Mouse (Mus musculus) left cerebral cortex, adult 8-10 months (tissue): ENCODE measurements around the gene Dab1. TPM values are rescaled to one million over a fixed set of nuclear protein-coding genes. Genes with fewer than 3 reads are reported as not detected.

Experiments
- DNase-seq, 2 experiments: peaks; one replicate each; pipeline ENCODE4 v3.0.0; 2022; ENCODE audit warnings: low spot score in 2 of 2
- total RNA-seq, 4 experiments: library from RNA; stranded (reverse); gene quantifications; 2 replicates each; pipeline ENCODE4 v1.2.4; 2022

Gene Dab1
- total RNA-seq, 4 experiments from 2014 or later: 98.4 to 114 (median 107) TPM

- DNase-seq: no peak
Observed at GRCm38 (mm10) chr4:104220099-104220498, 600.9 kb downstream of the Dab1 start.

- DNase-seq: no peak
Observed at GRCm38 (mm10) chr4:104229296-104229695, 610.1 kb downstream of the Dab1 start.

GRCm38 (mm10) chr4:104246506-104246905 is 627.3 kb downstream of the Dab1 start:
- DNase-seq: no peak

GRCm38 (mm10) chr4:104249462-104249861 is 630.3 kb downstream of the Dab1 start:
- DNase-seq: no peak

- DNase-seq: no peak
Observed at GRCm38 (mm10) chr4:104257776-104258175, 638.6 kb downstream of the Dab1 start.

GRCm38 (mm10) chr4:104269422-104270172 is 650.4 kb downstream of the Dab1 start:
- peak in 1 of 2 experiments; percentile 22 for DNase-seq

GRCm38 (mm10) chr4:104270173-104270557 is 651.0 kb downstream of the Dab1 start:
- no peak for DNase-seq

GRCm38 (mm10) chr4:104275260-104275659 is 656.1 kb downstream of the Dab1 start:
- DNase-seq: peak in 1 of 2 experiments; percentile 53

GRCm38 (mm10) chr4:104276916-104277315 is 657.8 kb downstream of the Dab1 start:
- DNase-seq: no peak

GRCm38 (mm10) chr4:104281518-104281917 is 662.4 kb downstream of the Dab1 start:
- DNase-seq: no peak

- no peak for DNase-seq
Observed at GRCm38 (mm10) chr4:104283906-104284305, 664.7 kb downstream of the Dab1 start.

GRCm38 (mm10) chr4:104288401-104288800 is 669.2 kb downstream of the Dab1 start:
- DNase-seq: no peak

- DNase-seq: no peak
Observed at GRCm38 (mm10) chr4:104301764-104302163, 682.6 kb downstream of the Dab1 start.

GRCm38 (mm10) chr4:104302996-104303652 is 684.0 kb downstream of the Dab1 start:
- DNase-seq: no peak

- no peak for DNase-seq
Observed at GRCm38 (mm10) chr4:104307781-104308180, 688.6 kb downstream of the Dab1 start.

- DNase-seq: no peak
Observed at GRCm38 (mm10) chr4:104326221-104326620, 707.1 kb downstream of the Dab1 start.

- no peak for DNase-seq
Observed at GRCm38 (mm10) chr4:104331896-104332295, 712.7 kb downstream of the Dab1 start.

GRCm38 (mm10) chr4:104332399-104332798 is 713.2 kb downstream of the Dab1 start:
- DNase-seq: no peak

GRCm38 (mm10) chr4:104337279-104337678 is 718.1 kb downstream of the Dab1 start:
- DNase-seq: no peak

- peak in 1 of 2 experiments; percentile 43 for DNase-seq
Observed at GRCm38 (mm10) chr4:104338382-104338781, 719.2 kb downstream of the Dab1 start.

GRCm38 (mm10) chr4:104361345-104361744 is 742.2 kb downstream of the Dab1 start:
- DNase-seq: no peak

GRCm38 (mm10) chr4:104366491-104366890 is 747.3 kb downstream of the Dab1 start:
- no peak for DNase-seq
